36 mouse cellular contexts compared by ENCODE assay signal in genomic region chr1:193373906-193374413, GRCm38 (mm10). TPM values are rescaled to one million over a fixed set of nuclear protein-coding genes. Genes with fewer than 3 reads are reported as not detected.
"Had no signal": no experiment of that assay in that cellular context is flagged by ENCODE, and none has a peak within 500 bp of the region (broad histone marks: within the 10 kb centered on the region; RNA-seq: fewer than 3 reads in every experiment).

No protein-coding gene starts in this region.

- H3K36me3 ChIP-seq: limb, embryonic 10.5 days; limb, embryonic 12.5 days; limb, embryonic 13.5 days; limb, embryonic 15.5 days; liver, embryonic 12.5 days; liver, embryonic 13.5 days; liver, embryonic 15.5 days; lung, embryonic 15.5 days; midbrain, embryonic 10.5 days; midbrain, embryonic 12.5 days; midbrain, embryonic 13.5 days; midbrain, embryonic 15.5 days; neural tube, embryonic 12.5 days had no signal

- H3K4me3 ChIP-seq: limb, embryonic 10.5 days; limb, embryonic 12.5 days; limb, embryonic 13.5 days; limb, embryonic 15.5 days; liver, embryonic 12.5 days; liver, embryonic 13.5 days; liver, embryonic 15.5 days; lung, embryonic 15.5 days; megakaryocyte, embryonic 14.5 days; midbrain, embryonic 10.5 days; midbrain, embryonic 12.5 days; midbrain, embryonic 13.5 days; midbrain, embryonic 15.5 days; myocyte; neural tube, embryonic 12.5 days had no signal

- H3K4me2 ChIP-seq: limb, embryonic 12.5 days; limb, embryonic 13.5 days; limb, embryonic 15.5 days; liver, embryonic 11.5 days; liver, embryonic 12.5 days; liver, embryonic 13.5 days; liver, embryonic 15.5 days; lung, embryonic 14.5 days; lung, embryonic 15.5 days; midbrain, embryonic 11.5 days; midbrain, embryonic 12.5 days; midbrain, embryonic 13.5 days; midbrain, embryonic 15.5 days; neural tube, embryonic 12.5 days had no signal

- DNase-seq: left cerebral cortex, postnatal 4 days; liver; liver, embryonic 13.5 days; liver, postnatal 0 days; lung, adult 18-20 months; lung, adult 2 months; lung, embryonic 14.5 days; lung, postnatal 10 days; lung, postnatal 14 days; lung, postnatal 36 days; lung, postnatal 4 days; midbrain, embryonic 14.5 days had no signal

- H3K4me1 ChIP-seq: liver, embryonic 12.5 days; liver, embryonic 13.5 days; liver, embryonic 15.5 days had no signal

- H3K9ac ChIP-seq: limb, embryonic 12.5 days; limb, embryonic 13.5 days; limb, embryonic 15.5 days; liver, embryonic 12.5 days; liver, embryonic 13.5 days; liver, embryonic 14.5 days; liver, embryonic 15.5 days; liver, postnatal 0 days; lung, embryonic 14.5 days; lung, embryonic 15.5 days; midbrain, embryonic 12.5 days; midbrain, embryonic 13.5 days; midbrain, embryonic 15.5 days; neural tube, embryonic 12.5 days had no signal

- H3K27ac ChIP-seq: limb, embryonic 10.5 days; limb, embryonic 12.5 days; limb, embryonic 13.5 days; limb, embryonic 15.5 days; liver, embryonic 12.5 days; liver, embryonic 13.5 days; liver, embryonic 14.5 days; liver, embryonic 15.5 days; lung, embryonic 15.5 days; macrophage; midbrain, embryonic 10.5 days; midbrain, embryonic 12.5 days; midbrain, embryonic 13.5 days; midbrain, embryonic 15.5 days; neural tube, embryonic 12.5 days had no signal

- ATAC-seq: liver, embryonic 12.5 days; liver, postnatal 0 days; lung, postnatal 0 days; midbrain, embryonic 13.5 days; midbrain, embryonic 15.5 days; midbrain, embryonic 16.5 days had no signal

- H3K27me3 ChIP-seq: limb, embryonic 12.5 days; limb, embryonic 13.5 days; limb, embryonic 15.5 days; liver, embryonic 12.5 days; liver, embryonic 13.5 days; liver, embryonic 15.5 days; lung, embryonic 15.5 days; midbrain, embryonic 12.5 days; midbrain, embryonic 13.5 days; midbrain, embryonic 15.5 days; neural tube, embryonic 12.5 days had no signal

- H3K9me3 ChIP-seq: limb, embryonic 10.5 days; limb, embryonic 12.5 days; limb, embryonic 13.5 days; limb, embryonic 15.5 days; liver, embryonic 12.5 days; liver, embryonic 13.5 days; liver, embryonic 15.5 days; lung, embryonic 15.5 days; midbrain, embryonic 10.5 days; midbrain, embryonic 12.5 days; midbrain, embryonic 13.5 days; midbrain, embryonic 15.5 days; neural tube, embryonic 12.5 days had no signal

RNA-seq across cellular contexts. Expression of gene Camk1g, which starts 3.9 kb away (rescaled TPM):
- total RNA-seq: liver, adult 2 months; megakaryocyte progenitor cell, adult 5-6 weeks; megakaryocyte, adult 5-6 weeks; megakaryocyte-erythroid progenitor cell, adult 5-6 weeks had no signal
- polyA plus RNA-seq: liver, adult 2 months; macrophage had no signal
